Mouse (Mus musculus) liver, postnatal 0 days (tissue): ENCODE measurements at regions not wholly inside any gene's neighbourhood (a gene's known extent, or its start where the extent isn't known, plus 50 kb on each side); places are given as distances from the start of the nearest gene placed in this dataset.

Experiments used
- CTCF ChIP-seq: sonication (generic); IDR thresholded peaks from 2 replicates; pipeline ENCODE4 v1.5.1; 2016; ENCODE audit warnings: antibody characterized with exemption, low read depth
- EP300 ChIP-seq: IDR thresholded peaks from 2 replicates; pipeline ENCODE4 v1.6.1; 2016; ENCODE audit warnings: antibody characterized with exemption, low read depth, mild to moderate bottlenecking

GRCm38 (mm10) chr8:42003170-42003569, 586.3 kb upstream of the Frg1 start:
- no peak for TF ChIP-seq CTCF
- TF ChIP-seq EP300, result no peak
